Mouse (Mus musculus): ENCODE measurements at regions not wholly inside any gene's neighbourhood (a gene's known extent, or its start where the extent isn't known, plus 50 kb on each side); places are given as distances from the start of the nearest gene placed in this dataset.

DNA sequence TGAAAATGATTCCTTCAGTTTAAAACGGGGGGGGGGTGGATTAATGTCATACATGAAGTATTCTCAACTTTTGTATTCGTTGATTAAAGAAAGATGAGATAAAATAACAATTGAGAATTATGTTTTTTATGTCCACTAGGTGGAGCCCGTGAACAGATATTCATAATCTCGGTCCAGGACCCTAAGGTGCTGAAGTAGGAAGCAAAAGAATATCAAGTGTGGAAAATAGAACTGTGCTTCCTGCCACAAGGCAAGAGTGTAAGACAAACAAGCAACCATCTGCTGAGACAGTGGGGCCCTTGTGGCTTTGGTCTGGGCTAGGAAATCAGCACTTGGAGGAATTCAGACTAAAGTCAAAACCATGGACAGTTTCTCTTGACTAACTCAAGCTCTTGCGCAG lies 50.9 kb upstream of the Kap start:
- Histone ChIP-seq H3K4me3 (no peak overlapping the region), H3K27ac (no peak overlapping the region)
- peak in 1 of 2 experiments; percentile 21 for DNase-seq (ENCODE audit: low spot score in 2 of 2)
- TF ChIP-seq CTCF (conservative IDR thresholded peaks at IDR 0.05), result peak; percentile 82

DNA sequence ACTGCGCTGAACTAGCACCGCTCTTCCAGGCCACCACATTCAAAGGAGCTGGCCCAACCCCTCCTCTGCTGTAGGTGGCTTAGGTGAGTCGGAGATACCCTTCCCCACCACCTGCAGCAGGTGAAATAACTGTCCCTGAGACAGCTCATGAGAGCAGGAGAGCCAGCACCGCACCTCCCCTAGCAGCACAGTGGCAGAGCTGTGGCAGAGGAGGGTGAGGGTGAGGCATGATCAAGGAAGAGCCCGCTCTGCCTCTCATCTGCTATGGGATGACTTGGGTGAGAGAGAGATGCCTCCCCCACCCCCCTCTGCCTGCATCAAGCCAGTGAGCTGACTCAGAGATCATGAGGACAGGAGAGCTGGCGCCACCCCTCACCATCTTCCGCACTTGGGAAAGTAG lies 81.1 kb upstream of the Kap start:
- DNase-seq (ENCODE audit: low spot score in 2 of 2), result no peak
- no peak for TF ChIP-seq CTCF (conservative IDR thresholded peaks at IDR 0.05)

DNA sequence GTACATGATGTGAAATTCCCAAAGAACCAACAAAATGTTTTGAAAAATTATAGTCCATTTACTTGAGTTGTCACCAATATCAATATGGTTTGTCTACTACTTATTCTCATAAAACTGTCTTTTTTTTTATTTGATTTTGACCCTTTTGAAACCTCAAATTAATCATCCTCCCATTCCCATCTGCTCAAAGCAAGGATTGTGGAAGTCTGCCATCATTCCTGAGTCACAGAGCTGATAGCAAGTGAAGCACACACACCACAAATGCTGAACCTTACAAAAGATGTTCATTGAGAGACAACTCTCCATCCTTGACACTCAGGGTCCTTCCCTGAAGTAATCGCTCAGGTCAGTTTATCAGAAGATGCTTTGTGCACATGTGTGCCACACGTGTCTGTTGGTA lies 82.1 kb upstream of the Kap start:
- H3K27ac ChIP-seq, result no peak overlapping the region
- TF ChIP-seq CTCF (conservative IDR thresholded peaks at IDR 0.05), result no peak
- peak in 1 of 2 experiments; percentile 5 for DNase-seq (ENCODE audit: low spot score in 2 of 2)
- no peak overlapping the region for H3K4me3 ChIP-seq

More for the DNA sequence above, 81.1 kb upstream of the Kap start:
- Histone ChIP-seq H3K27ac (no peak overlapping the region), H3K4me3 (no peak overlapping the region)

GRCm38 (mm10) chr6:133959902-133960634 lies 75.4 kb upstream of the Etv6 start:
- H3K27ac ChIP-seq, result no peak overlapping the region
- DNase-seq (ENCODE audit: low spot score in 2 of 2), result no peak
- TF ChIP-seq CTCF (conservative IDR thresholded peaks at IDR 0.05), result no peak
- H3K4me3 ChIP-seq, result no peak overlapping the region

- TF ChIP-seq CTCF (conservative IDR thresholded peaks at IDR 0.05), result peak; percentile 95
- peak; percentile 65 to 84 for DNase-seq (ENCODE audit: low spot score in 2 of 2)
- no peak overlapping the region for H3K27ac ChIP-seq
- no peak overlapping the region for H3K4me3 ChIP-seq
Observed at GRCm38 (mm10) chr6:133960713-133961112, 74.8 kb upstream of the Etv6 start.

GRCm38 (mm10) chr6:133962641-133963040 lies 72.9 kb upstream of the Etv6 start:
- TF ChIP-seq CTCF (conservative IDR thresholded peaks at IDR 0.05), result no peak
- no peak for DNase-seq (ENCODE audit: low spot score in 2 of 2)
- H3K4me3 ChIP-seq, result no peak overlapping the region
- no peak overlapping the region for H3K27ac ChIP-seq

DNA sequence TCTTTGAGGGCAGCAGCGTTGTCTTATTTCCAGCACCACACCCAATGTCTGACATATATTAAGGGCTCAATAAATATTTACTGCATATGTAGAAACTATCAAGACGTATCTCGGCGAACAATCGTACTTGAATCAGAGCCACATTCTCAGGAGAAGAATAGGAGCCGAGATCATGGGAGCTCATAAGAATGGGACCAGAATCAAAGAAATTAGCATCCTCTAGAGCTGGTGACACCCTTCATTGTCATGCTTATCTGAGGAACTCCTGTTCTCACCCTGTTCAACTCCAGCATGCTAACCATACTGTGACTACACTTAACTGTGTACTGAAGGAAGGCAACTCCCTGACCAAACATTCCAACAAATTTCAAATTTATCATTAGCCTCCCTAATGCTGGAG lies 72.2 kb upstream of the Etv6 start:
- no peak overlapping the region for H3K4me3 ChIP-seq
- DNase-seq (ENCODE audit: low spot score in 2 of 2), result no peak
- TF ChIP-seq CTCF (conservative IDR thresholded peaks at IDR 0.05), result no peak
- no peak overlapping the region for H3K27ac ChIP-seq

DNA sequence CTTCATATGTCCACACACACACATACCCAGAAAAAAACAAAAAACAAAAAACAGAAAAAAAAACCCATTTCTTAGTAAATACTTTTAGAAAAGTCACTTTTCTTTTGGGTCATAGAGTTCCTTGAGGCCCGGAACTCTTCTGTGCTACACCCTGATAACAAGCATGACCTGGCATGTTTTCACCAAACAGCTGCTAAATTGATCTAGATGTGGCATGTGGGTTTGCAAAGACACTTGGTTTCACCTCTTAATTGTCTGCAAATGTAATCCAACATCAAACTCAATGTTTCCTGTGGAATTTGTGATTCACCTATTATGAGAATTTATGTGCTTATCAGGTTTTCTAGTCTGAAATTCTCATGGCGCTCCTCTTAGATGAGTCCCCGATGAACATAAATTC lies 68.2 kb upstream of the Etv6 start:
- TF ChIP-seq CTCF (conservative IDR thresholded peaks at IDR 0.05), result no peak
- Histone ChIP-seq H3K4me3 (no peak overlapping the region), H3K27ac (no peak overlapping the region)
- no peak for DNase-seq (ENCODE audit: low spot score in 2 of 2)

DNA sequence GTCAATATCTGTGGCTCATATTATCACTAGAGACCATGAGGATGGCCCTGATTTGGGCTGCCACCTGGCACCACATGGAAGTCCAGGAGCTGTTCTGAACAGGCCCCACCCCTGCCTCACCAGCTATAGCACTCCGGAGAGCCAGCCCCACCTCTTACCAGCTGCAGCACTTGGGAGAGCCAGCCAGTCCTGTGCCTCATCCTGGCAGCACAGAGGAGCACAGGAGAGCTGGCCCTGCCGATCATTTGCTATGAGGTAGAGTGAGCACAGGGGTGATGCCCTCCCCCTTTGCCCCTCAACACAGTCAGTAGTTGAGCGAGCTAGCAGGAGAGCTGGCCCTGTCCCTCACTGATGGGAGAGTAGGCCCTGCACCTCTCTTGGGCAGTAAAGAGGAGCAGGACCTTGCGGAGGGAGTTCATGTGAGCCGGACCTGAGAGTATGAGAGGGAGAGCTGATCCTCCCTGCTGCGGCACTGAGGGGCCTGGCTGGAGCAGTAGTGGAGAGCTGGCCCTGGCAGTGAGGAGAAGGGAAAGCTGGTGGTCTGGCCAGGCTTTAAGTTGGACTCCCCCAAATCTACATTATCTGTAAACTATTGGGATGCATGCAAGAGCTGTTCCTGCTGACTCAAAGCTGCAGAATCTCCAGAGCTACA lies 63.3 kb upstream of the Etv6 start:
- H3K4me3 ChIP-seq, result no peak overlapping the region
- no peak for TF ChIP-seq CTCF (conservative IDR thresholded peaks at IDR 0.05)

DNA sequence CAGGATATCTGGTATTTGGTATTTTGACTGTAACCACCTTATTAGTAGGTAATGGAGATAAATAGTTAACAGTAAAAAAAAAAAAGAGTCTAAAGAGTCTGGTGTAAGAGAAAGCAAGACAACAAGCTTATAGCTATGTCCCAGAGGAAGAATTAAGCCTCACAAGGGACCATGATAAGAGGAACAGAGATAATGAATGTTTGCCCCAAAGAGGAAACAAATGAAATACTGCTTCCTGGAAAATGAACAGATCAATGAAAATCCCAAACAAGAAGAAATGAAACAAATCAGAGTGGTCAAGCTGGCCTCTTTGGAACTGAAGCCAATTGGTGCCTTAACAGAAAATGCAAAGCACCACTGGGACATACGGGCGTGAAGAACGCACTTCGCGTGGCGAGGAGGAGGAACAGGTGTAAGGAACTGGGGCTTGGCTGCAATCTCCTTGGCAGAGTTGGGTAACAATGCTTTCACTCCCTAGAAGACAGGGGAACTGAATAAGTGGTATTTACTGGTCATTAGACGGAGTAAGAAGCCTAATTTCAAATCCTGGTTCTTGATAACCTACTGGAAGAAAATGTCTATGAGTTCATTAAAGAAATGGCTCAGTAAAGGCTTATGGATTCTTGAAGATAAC lies 62.2 kb upstream of the Etv6 start:
- DNase-seq (ENCODE audit: low spot score in 2 of 2), result no peak

More for the DNA sequence above, 63.3 kb upstream of the Etv6 start:
- no peak overlapping the region for H3K27ac ChIP-seq
- no peak for DNase-seq (ENCODE audit: low spot score in 2 of 2)

DNA sequence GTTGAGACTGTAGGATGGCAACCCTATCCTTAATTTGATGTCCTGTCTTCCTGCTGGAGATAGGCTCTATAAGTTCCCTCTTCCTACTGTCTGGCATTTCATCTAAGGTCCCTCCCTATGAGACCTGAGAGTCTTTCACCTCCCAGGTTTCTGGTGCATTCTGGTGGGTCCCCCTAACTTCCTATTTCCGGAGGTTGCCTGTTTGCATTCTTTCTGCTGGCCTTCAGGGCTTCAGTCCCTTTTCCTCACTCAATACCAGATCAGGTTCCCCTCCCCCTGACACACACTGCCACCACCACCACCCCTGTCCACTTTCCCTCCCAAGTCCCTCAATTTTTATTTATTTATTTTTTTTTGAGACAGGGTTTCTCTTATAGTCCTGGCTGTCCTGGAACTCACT lies 59.5 kb upstream of the Etv6 start:
- Histone ChIP-seq H3K4me3 (no peak overlapping the region), H3K27ac (no peak overlapping the region)
- no peak for DNase-seq (ENCODE audit: low spot score in 2 of 2)
- TF ChIP-seq CTCF (conservative IDR thresholded peaks at IDR 0.05), result no peak

More for the DNA sequence above, 62.2 kb upstream of the Etv6 start:
- H3K27ac ChIP-seq, result no peak overlapping the region
- H3K4me3 ChIP-seq, result no peak overlapping the region
- no peak for TF ChIP-seq CTCF (conservative IDR thresholded peaks at IDR 0.05)

DNA sequence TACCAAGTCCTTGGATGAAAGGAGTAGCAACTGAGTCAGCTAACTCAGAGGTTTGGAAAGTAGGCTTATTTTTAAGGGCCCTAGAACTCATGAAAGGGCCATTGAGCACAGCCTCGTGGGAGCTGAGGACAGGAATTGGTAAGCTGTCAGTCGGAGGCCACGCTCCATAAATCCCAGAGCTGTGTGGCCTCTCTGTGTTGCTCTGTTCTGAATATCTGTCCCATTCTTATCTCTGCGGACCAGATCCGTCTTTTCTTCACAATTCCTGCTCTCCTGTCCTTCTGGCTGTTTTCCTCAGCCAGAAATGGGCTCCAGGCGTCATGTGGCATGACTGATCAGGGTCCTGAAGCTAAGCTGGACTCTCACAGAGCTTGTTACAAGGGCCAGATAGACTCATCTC lies 58.6 kb upstream of the Etv6 start:
- no peak overlapping the region for H3K27ac ChIP-seq
- DNase-seq (ENCODE audit: low spot score in 2 of 2), result no peak
- no peak for TF ChIP-seq CTCF (conservative IDR thresholded peaks at IDR 0.05)

DNA sequence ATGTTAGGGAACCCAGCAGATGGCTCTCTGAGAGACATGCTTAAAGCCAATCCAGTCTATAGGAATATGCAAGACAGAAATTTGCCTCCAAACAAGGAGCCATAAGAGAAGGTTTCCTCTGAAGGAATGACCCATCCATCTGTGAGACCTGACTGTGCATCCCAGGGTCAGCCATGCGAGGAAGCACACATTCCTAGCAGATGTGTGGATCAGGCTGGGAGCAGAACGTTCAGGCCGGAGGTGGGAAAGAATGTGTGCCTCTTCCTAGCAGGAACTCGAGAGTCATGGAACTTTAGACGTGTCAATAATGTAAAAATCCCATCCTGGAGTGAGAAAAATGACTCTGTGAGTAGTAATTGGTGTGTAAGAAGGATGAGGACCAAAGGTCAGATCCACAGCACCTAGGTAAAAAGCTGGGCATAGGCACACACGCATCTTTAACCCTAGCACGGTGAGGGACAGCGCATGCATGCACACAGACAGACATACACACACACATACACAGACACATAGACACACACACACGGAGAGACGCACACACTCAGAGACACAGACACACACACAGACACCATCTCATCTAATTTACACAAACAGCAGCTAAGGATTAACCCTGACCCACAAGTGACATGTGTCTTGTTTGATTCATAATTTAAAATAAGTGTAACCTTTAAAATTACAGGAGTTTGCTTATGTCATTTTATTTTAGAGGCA lies 51.5 kb upstream of the Etv6 start:
- DNase-seq (ENCODE audit: low spot score in 2 of 2), result no peak
- TF ChIP-seq CTCF (conservative IDR thresholded peaks at IDR 0.05), result no peak
- H3K4me3 ChIP-seq, result no peak overlapping the region
- no peak overlapping the region for H3K27ac ChIP-seq

More for the DNA sequence above, 58.6 kb upstream of the Etv6 start:
- no peak overlapping the region for H3K4me3 ChIP-seq
